18 mouse cellular contexts compared by ENCODE assay signal in the genomic region with DNA sequence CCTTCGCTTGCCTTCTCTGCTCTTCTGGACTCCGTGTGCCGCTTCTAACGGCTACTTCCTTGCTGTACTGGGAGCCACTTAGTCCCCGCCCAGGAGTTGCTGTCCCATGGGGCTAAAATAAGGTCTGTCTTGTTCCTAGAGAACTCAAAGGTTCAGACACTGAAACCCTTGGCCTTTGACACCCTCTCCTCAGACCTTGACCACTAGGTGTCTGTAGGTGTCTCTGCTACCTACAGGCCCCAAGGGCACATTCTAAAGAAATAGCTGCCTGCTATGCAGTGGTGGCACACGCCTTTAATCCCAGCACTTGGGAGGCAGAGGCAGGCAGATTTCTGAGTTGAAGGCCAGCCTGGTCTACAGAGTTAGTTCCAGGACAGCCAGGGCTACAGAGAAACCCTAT.
"Had no signal": no experiment of that assay in that cellular context is flagged by ENCODE, and none has a peak within 500 bp of the region (broad histone marks: within the 10 kb centered on the region; RNA-seq: fewer than 3 reads in every experiment).

No protein-coding gene starts in this region.

- H3K36me3 ChIP-seq: liver, embryonic 15.5 days; lung, embryonic 15.5 days; neural tube, embryonic 13.5 days; neural tube, embryonic 15.5 days had no signal

- H3K9ac ChIP-seq: liver, embryonic 15.5 days; liver, postnatal 0 days; lung, embryonic 15.5 days; midbrain, embryonic 12.5 days; neural tube, embryonic 13.5 days; neural tube, embryonic 15.5 days had no signal

- H3K4me3 ChIP-seq: liver, embryonic 15.5 days; lung, embryonic 15.5 days; midbrain, embryonic 10.5 days; midbrain, embryonic 12.5 days; myocyte; neural tube, embryonic 13.5 days; neural tube, embryonic 15.5 days had no signal

- DNase-seq: liver, postnatal 0 days; lung, adult 2 months; lung, postnatal 10 days; lung, postnatal 4 days; midbrain, embryonic 14.5 days; retina, postnatal 1 day; right cerebral cortex, adult 18-20 months; thymus, adult 18-20 months; thymus, postnatal 14 days; thymus, postnatal 36 days had no signal

- H3K27ac ChIP-seq: liver, embryonic 15.5 days; lung, embryonic 15.5 days; midbrain, embryonic 10.5 days; midbrain, embryonic 12.5 days; neural tube, embryonic 13.5 days; neural tube, embryonic 15.5 days had no signal

- H3K9me3 ChIP-seq: liver, embryonic 15.5 days; lung, embryonic 15.5 days; midbrain, embryonic 10.5 days; midbrain, embryonic 12.5 days; neural tube, embryonic 13.5 days; neural tube, embryonic 15.5 days had no signal

- H3K4me2 ChIP-seq: liver, embryonic 15.5 days; lung, embryonic 15.5 days; midbrain, embryonic 12.5 days; neural tube, embryonic 13.5 days; neural tube, embryonic 15.5 days had no signal

- ATAC-seq: liver, postnatal 0 days; midbrain, embryonic 16.5 days had no signal

- H3K4me1 ChIP-seq: lung, embryonic 15.5 days; midbrain, embryonic 12.5 days; neural tube, embryonic 13.5 days; neural tube, embryonic 15.5 days had no signal

- H3K27me3 ChIP-seq: liver, embryonic 15.5 days; lung, embryonic 15.5 days; midbrain, embryonic 12.5 days; neural tube, embryonic 13.5 days; neural tube, embryonic 15.5 days had no signal
